Mouse (Mus musculus): Measurements from ENCODE around the gene Hgd. TPM values are rescaled to one million over a fixed set of nuclear protein-coding genes. Genes with fewer than 3 reads are reported as not detected.
"Not testable (repeated sequence)": the region's sequence is repeated elsewhere in the genome, so short reads cannot be mapped to it uniquely, and the experiment has no call there.

Gene Hgd
- total RNA-seq, 2 experiments from 2014 or later = not detected

DNA sequence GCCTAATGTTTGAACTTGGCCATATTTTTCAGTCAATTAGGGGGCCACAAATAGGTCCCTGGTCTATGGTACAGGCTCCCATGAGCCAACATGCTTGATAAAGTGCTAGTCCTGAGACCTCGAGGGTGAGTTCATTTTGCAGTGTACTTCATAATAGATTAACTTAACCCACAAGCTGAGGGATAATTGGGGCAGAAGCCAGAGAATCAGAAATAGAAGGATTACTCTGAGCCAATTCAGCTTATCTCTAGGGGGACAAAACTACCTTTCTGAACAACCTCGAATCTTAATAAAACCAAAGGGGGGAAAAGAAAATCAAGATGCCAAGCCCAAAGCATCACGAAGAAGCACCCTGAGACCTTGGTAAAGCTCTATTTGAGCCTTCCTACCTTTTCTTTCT, 42.5 kb downstream of the Hgd start:
- ATAC-seq (replicated peaks; ENCODE audit: low FRiP score, poor library complexity, severe bottlenecking) = no peak

DNA sequence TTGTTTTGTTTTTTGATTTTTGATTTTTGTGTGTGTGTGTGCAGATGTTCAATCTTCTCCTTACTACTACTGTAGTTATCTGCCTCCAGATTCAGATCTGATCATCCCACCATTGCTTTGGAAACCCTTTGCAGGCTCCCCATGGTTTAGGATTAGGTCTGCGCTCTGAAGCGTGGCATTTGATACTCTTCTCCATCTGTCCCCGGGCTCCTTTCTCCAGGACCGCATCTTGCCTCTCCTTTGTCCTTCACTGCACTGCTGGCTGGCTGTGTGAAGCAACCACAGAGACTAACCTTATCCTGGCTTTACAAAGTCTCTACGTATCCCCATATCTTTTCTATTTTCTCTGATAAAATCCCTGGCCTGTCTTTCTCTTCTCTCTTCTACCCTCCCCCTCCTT, 43.0 kb downstream of the Hgd start:
- ATAC-seq (replicated peaks; ENCODE audit: low FRiP score, poor library complexity, severe bottlenecking) = no peak

DNA sequence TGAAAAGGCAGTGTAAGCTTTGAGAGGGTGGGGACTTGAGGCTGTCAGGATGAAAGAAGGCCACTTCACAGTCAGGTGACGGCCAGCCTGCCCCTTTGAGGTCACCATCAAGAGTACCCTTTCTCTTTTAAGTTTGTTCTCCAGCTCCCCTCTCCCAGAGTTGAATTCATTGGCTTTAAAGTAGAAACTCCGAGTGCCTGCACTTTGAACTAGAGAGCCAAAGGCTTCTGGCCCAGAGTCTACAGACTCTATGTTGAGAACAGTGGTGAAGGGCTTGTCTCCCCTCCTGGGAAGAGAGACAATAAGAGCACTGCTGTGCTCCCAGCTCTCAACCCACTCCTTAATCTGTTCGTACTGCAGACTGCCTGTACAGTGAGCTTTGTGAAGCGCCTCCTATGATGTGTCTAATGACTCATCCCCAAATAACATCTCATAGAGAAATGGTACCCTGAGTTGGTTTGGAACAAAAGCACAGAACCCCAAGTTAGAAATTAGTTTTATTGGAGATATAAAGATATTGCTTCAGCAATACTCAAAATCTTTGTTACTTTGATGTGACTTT, 46.5 kb downstream of the Hgd start:
- ATAC-seq (replicated peaks; ENCODE audit: low FRiP score, poor library complexity, severe bottlenecking) = no peak

DNA sequence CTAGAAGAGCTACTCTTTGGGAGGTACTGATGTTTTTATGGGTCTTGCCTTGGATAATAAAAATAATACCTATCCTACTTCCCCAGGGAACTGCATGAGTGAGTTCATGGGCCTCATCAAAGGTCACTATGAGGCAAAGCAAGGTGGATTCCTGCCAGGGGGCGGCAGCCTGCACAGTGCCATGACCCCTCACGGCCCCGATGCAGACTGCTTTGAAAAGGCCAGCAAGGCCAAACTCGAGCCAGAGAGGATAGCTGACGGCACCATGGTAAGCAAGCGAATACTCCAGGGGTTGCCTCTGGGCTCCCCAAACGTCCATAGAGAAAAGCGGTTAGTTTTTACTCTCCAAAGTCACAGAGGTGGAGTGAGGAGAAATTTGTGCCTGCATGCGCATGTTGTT, 48.4 kb downstream of the Hgd start:
- ATAC-seq (replicated peaks; ENCODE audit: low FRiP score, poor library complexity, severe bottlenecking) = no peak

DNA sequence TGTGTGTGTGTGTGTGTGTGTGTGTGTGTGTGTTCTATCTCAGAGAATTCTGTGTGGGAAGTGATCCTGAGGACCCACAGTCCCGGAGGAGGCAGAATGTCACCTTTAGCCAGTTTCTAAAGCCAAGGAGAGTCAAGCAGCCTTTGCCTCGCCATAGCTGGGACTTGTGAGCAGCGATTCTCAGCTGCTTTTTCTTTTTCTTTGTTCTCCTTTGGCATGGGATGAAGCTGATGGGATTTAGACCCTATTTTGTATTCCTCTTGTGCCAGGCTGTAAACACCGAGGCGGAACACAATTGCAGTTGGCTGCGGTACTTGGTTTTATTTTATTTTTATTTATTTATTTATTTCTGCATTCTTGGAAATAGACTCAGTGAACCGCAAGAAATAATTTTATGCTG, 49.1 kb downstream of the Hgd start:
- ATAC-seq (replicated peaks; ENCODE audit: low FRiP score, poor library complexity, severe bottlenecking) = no peak

DNA sequence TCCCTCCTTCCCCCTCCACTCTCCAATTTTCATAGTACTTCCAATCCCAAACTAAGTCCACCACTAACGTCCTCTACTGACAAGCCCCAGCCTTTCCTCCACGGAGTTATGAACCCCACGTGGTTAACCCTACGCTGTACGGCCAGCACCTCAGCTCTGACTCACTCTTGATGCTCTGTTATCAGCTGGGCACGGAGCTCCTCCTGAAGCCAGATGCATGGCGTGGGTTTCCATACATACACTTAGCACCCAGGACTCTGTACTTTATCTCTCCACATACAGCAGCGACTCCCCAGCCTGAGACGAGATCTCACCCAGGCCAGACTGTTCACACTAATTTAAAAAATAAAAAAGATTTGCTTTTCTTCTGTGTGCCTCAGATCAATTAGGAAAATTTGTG, 54.6 kb downstream of the Hgd start:
- ATAC-seq (replicated peaks; ENCODE audit: low FRiP score, poor library complexity, severe bottlenecking) = no peak

DNA sequence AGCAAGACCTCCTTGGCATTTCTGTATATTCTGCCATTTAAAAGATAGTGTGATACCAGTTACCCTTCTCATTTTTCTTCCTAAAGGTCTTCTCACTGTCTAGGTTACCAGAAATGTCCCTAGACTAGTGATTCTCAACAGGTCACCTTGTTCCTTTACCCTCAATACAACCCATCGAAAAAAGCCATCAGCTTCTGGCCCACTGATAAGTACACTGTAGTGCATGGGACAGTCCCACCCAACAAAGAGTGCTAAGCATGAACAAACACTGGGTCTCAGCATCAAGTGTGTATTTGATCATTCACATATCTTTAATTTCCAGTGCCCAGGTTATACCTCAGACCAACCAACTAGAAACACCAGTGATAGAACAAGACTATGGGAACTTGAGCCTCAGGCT, 55.1 kb downstream of the Hgd start:
- no peak for ATAC-seq (replicated peaks; ENCODE audit: low FRiP score, poor library complexity, severe bottlenecking)

DNA sequence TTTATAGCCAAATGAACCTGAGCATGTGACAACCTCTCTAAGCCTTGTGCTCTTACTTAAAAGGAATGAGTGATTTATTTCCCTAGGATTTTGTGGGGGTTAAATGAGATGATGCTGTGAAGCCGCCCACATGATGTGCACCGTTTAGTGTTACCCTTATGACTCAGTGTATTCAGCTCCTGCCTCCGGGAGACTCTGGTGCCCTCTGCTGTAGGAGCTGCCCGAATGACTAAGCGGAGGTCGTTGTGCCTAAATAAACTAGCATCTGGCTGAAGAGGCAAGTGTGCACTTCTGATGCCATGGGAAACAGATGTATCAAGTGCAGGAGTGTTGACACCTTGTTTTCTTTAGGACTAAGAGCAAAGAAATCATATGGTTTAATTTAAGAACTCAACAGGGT, 56.2 kb downstream of the Hgd start:
- no peak for ATAC-seq (replicated peaks; ENCODE audit: low FRiP score, poor library complexity, severe bottlenecking)

DNA sequence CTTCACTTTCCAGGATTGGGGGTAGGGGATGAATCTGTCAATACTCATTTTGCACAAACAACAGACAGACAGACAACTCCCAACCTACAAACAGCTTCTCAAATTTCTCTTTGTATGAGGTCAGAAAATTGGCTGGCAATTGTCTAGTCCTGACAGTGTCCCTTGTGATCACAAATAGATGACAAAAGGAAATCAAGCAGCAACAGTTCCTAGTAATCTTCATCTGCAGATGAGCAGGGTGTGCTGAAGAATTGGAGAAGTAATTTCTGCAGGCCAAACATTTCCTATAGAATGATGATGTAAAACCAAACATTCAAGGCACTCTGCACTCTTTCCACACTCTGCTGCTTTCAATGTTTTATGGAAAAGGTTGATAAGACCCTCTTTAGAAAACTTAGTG, 57.8 kb downstream of the Hgd start:
- ATAC-seq (replicated peaks; ENCODE audit: low FRiP score, poor library complexity, severe bottlenecking) = no peak

DNA sequence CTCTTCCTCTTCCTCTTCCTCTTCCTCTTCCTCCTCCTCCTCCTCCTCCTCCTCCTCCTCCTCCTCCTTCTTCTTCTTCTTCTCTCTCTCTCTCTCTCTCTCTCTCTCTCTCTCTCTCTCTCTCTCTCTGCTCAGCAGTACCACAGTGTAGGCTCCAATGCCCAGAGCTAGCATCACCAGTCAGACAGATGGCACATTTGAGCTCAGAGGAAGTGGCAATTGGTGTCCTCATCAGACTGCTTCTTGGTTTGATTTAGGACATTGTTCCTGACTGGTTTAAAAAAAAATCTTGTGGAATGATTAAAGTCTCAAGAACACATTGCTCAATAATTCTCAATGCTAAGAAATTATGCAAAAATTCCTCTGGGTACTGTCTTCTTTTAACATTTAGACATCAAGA, 60.6 kb downstream of the Hgd start:
- not testable (repeated sequence) for ATAC-seq (replicated peaks; ENCODE audit: low FRiP score, poor library complexity, severe bottlenecking)

DNA sequence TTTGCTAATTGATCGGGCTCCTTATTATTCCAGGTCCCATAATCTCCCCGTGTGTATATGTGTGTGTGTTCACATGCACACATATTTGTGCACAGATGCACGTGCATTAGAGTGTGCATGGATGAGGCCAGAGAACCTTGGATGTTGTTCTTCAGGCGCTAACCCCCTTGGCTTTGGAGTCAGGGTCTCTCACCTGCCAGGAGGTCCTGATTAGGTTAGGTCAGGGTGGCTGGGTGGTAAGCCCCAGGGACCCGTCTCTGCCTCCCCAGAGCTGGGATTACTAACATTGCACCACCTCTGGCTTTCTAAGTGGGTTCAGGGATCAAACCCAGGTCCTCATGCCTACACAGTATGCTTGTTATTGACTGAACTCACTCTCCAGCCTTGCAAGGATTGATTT, 64.5 kb downstream of the Hgd start:
- ATAC-seq (replicated peaks; ENCODE audit: low FRiP score, poor library complexity, severe bottlenecking) = no peak

DNA sequence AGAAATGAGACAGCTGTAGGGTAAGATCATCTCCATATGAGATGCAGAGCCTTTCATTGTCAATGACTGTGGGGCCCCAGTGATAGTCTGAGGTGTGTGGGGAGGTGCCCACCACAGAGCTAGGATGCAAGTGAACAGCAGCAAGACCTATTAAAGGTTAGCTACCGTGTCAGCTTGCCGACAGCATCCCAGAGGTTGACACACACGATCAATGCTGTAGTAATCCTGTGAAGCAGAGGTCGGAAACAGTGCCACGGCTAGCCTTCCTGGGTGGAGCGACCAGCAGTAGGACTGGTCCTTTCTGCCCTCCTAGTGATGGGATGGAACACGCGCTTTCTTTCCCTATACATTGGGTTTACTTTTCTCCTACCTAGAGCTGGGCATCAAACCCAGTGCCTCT, 65.3 kb downstream of the Hgd start:
- no peak for ATAC-seq (replicated peaks; ENCODE audit: low FRiP score, poor library complexity, severe bottlenecking)

DNA sequence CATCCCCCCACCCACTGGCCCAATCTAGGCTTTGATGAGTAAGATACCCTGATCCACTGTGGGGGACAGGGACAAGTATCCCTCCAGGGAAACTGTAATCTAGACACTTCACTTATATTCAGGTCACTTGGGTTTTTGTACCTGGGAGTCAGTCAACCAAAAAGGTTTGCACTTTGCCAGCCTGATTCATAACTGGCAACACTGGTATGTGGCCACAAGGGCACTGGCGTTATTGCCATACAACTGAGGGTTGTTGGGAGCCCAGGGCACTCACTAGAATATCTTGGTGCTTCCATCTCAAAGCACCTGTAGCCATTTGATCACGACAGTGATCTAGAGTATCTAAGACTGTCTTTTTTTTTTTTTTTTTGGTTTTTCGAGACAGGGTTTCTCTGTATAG, 65.8 kb downstream of the Hgd start:
- no peak for ATAC-seq (replicated peaks; ENCODE audit: low FRiP score, poor library complexity, severe bottlenecking)

DNA sequence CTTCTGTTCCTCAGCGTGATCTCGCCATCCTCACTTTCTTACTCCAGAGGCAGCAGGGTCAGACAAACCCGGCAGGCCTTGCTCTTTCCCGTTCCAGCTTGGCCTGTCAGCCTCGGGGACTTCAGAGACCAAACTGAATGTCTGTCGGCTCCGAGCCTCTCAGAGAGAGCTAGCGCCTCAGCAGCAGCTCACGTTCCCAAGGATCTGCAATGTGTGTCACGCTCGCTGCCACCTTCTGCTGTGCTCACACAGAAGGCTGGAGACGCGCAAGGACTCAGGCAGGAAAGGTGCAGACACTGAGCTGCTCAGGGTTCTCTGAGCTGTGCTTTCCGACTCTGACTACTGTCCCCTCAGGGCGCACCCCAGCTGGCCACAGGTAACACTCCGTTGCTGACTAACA, 67.1 kb downstream of the Hgd start:
- no peak for ATAC-seq (replicated peaks; ENCODE audit: low FRiP score, poor library complexity, severe bottlenecking)

DNA sequence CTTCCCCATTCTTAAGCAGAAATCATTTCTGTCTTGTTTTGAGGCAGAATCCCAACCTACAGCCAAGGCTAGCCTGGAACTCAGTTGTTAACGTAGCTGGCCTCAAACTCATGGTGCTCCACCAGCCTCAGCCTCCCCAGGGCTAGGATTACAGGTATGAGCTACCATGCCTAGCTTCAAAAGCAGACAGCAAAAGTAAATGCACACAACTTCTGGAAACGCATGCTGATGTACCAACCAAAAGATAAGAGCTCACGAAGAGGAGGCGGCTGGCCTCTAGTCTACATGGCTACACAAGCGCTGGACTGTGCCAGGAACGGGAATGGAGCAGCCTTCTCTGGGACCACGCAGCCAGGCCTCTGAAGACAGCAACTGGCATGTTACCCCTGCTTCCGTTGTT, 68.0 kb downstream of the Hgd start:
- no peak for ATAC-seq (replicated peaks; ENCODE audit: low FRiP score, poor library complexity, severe bottlenecking)

DNA sequence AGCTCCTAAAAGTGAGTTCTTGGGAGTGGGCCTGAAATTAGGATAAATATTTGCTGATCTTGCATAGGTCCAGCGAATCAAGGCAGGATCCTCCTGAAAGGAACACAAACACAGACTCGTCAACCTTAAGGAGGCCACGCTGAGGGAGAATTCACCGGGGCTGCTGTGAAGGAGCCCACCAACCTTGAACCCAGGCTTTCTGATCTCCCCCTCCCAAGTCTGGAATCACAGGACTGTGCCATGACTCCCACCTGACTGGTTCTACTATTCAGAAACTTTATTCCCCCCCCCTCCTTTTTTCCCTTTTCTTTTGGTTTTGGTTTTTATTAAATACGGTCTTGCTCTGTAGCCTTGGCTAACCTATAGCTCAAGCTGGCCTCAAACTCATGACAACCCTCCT, 69.1 kb downstream of the Hgd start:
- no peak for ATAC-seq (replicated peaks; ENCODE audit: low FRiP score, poor library complexity, severe bottlenecking)

DNA sequence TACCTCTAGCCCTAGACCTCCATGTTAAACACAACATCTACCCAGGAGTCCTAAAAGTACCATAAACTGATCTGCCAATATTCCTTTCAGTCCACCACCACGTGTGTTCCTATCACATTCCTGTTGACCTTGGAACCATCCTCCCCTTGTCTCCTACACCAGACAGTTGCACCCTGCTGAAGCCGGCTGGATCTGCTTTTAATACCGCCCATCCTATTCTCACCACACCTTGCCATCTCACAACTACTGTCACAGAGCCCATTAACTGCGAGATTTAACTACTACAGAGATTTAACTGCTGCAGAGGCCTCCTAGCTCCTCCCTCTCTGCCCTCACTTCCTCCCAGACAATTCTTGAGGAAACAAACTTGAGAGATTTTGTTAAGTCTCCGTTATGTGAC, 71.5 kb downstream of the Hgd start:
- no peak for ATAC-seq (replicated peaks; ENCODE audit: low FRiP score, poor library complexity, severe bottlenecking)

DNA sequence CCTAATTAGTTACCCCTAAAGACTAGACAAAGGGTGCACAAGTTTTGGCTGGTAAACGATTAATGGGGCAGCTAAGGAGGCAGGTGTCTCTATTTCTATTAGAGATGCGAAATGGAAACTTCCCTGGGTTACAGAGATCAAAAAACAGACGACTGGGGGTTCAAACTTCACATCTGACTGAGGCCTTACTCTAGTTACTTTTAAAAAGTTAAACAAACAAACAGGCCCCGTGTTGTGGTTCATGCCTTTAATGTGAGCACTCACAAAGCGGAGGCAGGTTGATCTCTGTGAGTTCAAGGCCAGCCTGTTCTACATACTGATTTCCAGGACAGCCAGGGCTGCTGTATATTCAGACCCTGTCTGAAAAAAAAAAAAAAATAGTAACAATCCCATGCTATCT, 72.7 kb downstream of the Hgd start:
- no peak for ATAC-seq (replicated peaks; ENCODE audit: low FRiP score, poor library complexity, severe bottlenecking)

DNA sequence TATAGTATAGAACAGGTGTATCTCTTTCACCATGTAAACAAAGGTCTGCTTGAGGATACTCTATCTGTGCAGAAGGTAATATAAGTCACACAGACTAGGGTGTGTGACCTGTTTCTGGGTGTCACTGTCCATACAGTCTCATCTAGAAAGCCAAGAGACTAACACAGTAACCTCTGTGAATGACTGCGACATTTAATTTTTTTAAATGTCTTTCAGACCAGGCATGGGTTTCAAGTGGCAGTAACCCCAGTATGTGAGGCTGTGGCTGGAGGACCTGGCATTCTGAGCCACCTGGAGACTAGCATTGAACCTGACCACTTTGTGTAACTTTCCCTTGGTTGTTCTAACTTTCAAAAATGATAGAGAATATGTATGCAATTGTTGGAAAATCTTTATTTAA, 73.1 kb downstream of the Hgd start:
- no peak for ATAC-seq (replicated peaks; ENCODE audit: low FRiP score, poor library complexity, severe bottlenecking)

DNA sequence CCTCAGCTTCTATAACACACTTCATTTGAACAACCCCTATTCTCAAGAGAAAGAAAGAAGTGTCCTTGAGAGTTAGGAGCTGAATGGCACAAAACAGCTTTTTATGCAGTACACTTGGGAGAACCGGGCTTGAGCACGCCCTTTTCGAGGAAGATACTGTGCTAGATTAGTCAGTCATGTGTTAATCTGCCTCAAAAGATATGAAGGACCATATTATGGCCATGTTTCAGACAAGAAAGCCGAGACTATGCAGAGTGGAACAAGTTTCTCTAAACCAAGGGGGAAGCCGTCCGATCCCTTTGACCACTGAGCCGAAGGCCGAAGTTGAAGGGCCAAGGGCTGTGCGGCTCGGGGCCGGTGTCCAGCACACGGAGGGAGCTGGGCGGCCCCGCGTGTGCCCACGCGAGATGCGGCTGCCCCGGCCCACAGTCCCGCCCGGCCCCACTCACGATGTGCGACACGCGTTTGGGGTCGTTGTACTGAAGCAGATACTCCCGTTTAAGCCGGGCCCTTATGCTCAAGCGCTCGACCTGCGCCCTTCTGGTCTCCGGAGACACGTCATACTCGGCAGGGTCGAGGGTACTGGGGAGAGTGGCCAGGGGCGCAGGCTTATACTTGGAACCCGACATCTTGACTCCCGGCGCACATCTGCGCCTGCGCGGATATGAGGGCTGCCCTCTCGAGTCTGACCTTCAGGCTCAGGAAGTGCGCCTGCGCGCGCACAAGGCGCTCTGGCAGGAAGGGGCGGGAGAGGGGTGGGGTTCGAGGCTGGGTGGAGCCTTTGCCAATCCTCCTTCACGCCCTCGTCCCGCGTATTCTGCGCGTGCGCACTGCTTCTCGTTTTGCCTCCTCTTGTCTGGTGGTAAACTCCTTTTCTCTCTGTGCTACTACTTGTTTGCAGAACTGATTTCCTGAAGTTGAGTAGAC, 74.0 kb downstream of the Hgd start, which contains the start of gene Ndufb4:
TSS of gene Ndufb4 (minus strand) at position 723 of the 927 bp plus-strand sequence.
- peak; percentile 98 for ATAC-seq (replicated peaks; ENCODE audit: low FRiP score, poor library complexity, severe bottlenecking)

DNA sequence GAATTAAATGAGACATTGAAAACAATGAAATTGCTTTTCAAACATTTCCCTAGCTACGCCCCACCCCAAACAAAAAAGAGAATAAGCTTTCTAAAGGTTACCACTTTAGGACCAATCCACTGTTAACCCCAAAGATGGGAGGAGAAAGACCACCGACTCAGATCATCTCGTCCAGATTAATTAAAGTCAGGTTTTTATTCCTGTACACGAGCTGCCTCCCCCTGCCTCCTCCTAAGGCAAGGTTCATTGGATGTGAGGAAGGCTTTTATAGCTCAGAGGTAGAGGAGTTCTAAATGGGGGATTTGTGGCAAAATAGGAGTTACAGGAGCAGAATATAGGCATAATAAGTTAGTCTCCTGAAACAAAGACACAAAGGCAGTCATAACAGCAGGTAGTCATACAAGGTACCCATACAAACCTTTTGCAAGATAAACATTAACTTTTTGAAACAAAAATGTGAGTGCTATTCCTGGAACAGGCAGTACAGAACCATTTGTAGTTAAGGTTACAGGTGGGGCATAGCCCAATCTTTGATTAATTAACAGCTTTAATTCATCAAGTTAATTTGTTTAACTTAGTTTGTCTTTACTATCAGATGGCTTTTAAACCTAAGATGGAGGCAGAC, 75.0 kb downstream of the Hgd start:
- no peak for ATAC-seq (replicated peaks; ENCODE audit: low FRiP score, poor library complexity, severe bottlenecking)
